Mouse (Mus musculus): Measurements from ENCODE around the gene Agap1.

- no peak for TF ChIP-seq EP300 (optimal IDR thresholded peaks at IDR 0.05)
- TF ChIP-seq CTCF (IDR thresholded peaks at IDR 0.05; ENCODE audit: low read depth) = no peak
Measured at GRCm38 (mm10) chr1:89786793-89787192, 332.2 kb downstream of the Agap1 start.

Measured in stomach, postnatal 0 days (tissue).